Mouse (Mus musculus) hindbrain, embryonic 12.5 days (tissue): ENCODE data around the gene Kcnmb4. TPM values are rescaled to one million over a fixed set of nuclear protein-coding genes. Genes with fewer than 3 reads are reported as not detected.

Source experiments
- ATAC-seq: fragments of 200-750 bp; cut with Nextera tagmentation; 2 replicates; pipeline ENCODE4 v1.8.0; 2017; ENCODE audit warnings: moderate TSS enrichment; ENCODE audit not compliant: low FRiP score
- H3K27ac ChIP-seq: fragments of 300-500 bp; sonication (generic); 2 replicates; pipeline ENCODE4 v1.5.1; 2016; ENCODE audit warnings: mild to moderate bottlenecking
- H3K27me3 ChIP-seq: fragments of 300-500 bp; sonication (generic); 2 replicates; pipeline ENCODE4 v1.6.1; 2016; ENCODE audit warnings: mild to moderate bottlenecking
- H3K36me3 ChIP-seq: fragments of 300-500 bp; sonication (generic); 2 replicates; pipeline ENCODE4 v1.6.1; 2016; ENCODE audit warnings: mild to moderate bottlenecking
- H3K4me1 ChIP-seq: fragments of 300-500 bp; sonication (generic); 2 replicates; pipeline ENCODE4 v1.6.1; 2016
- H3K4me2 ChIP-seq: fragments of 300-500 bp; sonication (generic); replicated peaks from 2 replicates; pipeline ENCODE4 v1.6.1; 2016; ENCODE audit warnings: mild to moderate bottlenecking
- H3K4me3 ChIP-seq: fragments of 300-500 bp; sonication (generic); 2 replicates; pipeline ENCODE4 v1.5.1; 2016; ENCODE audit warnings: mild to moderate bottlenecking
- H3K9ac ChIP-seq: fragments of 300-500 bp; sonication (generic); 2 replicates; pipeline ENCODE4 v1.6.1; 2016; ENCODE audit warnings: mild to moderate bottlenecking, moderate library complexity
- H3K9me3 ChIP-seq: fragments of 300-500 bp; sonication (generic); replicated peaks from 2 replicates; pipeline ENCODE4 v1.6.1; 2016; ENCODE audit warnings: mild to moderate bottlenecking
- WGBS: fragments of 180-500 bp; shearing (Covaris S2); methylation state at CpG from one replicate; pipeline ENCODE4 v1.1.7; 2016; 5-methylcytosine and 5-hydroxymethylcytosine counted together
- polyA plus RNA-seq: library from polyadenylated mRNA; unstranded; fragments of >200 nt; fragmentation: Nextera tagmentation; extraction: Ambion mirVana; gene quantifications from 2 replicates; pipeline ENCODE4 v1.2.1, GENCODE M21; 2016

The Kcnmb4 gene
- polyA plus RNA-seq, 1 experiment from 2014 or later: 20.5 TPM

DNA sequence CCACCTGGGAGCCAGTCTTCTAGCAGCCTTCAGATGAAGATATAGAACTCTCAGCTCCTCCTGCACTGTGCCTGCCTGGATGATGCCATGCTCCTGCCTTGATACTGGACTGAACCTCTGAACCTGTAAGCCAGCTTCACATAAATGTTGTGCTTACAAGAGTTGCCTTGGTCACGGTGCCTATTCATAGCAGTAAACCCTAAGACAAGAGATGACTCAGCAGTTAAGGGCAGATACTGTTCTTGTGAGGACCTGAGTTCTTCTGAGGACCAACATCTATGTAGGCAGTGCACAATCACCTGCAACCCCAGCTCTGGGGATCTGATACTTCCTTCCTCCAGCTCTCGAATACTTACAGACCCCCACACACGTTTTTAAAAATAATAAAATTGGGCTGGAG, 2.9 kb upstream of the Kcnmb4 start:
- WGBS: 96% methylated on average over 3 of the region's 3 CpGs
- no peak overlapping the region for H3K4me2 ChIP-seq
- no peak overlapping the region for H3K9ac ChIP-seq
- H3K4me3 ChIP-seq: no peak overlapping the region
- H3K27ac ChIP-seq: no peak overlapping the region
- ATAC-seq: no peak
- peaks cover 17% of the 10 kb centered on the region for H3K4me1 ChIP-seq
- no peaks in the 10 kb centered on the region for H3K27me3 ChIP-seq
- H3K36me3 ChIP-seq: no peaks in the 10 kb centered on the region
- peaks cover 3% of the 10 kb centered on the region; the same call in 1 of the 2 replicates for H3K9me3 ChIP-seq

DNA sequence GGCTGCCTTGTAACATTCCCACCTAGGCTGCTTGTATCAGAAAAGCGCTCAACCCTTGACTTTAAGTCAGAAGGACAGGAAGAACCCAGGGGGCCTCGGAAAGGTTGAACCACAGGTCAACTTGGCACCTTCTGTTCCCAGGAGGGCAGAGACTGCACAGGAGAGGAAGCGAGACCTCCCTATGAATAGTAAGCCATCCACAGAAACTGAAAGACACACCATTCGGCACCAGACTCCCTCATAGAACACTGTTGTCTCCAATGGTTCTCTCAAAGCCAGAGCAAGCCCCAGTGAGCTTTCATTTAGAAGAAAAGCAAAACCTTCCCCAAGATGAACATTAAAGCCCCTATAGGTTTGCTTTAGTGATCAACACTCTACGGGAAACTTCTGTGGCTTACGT, 2.0 kb upstream of the Kcnmb4 start:
- H3K4me1 ChIP-seq: peaks cover 17% of the 10 kb centered on the region
- H3K36me3 ChIP-seq: no peaks in the 10 kb centered on the region
- peaks cover 3% of the 10 kb centered on the region; the same call in 1 of the 2 replicates for H3K9me3 ChIP-seq
- no peak overlapping the region for H3K9ac ChIP-seq
- H3K4me3 ChIP-seq: no peak overlapping the region
- 75% methylated on average over 6 of the region's 6 CpGs for WGBS
- H3K27me3 ChIP-seq: no peaks in the 10 kb centered on the region
- no peak overlapping the region for H3K4me2 ChIP-seq
- no peak for ATAC-seq
- no peak overlapping the region for H3K27ac ChIP-seq

DNA sequence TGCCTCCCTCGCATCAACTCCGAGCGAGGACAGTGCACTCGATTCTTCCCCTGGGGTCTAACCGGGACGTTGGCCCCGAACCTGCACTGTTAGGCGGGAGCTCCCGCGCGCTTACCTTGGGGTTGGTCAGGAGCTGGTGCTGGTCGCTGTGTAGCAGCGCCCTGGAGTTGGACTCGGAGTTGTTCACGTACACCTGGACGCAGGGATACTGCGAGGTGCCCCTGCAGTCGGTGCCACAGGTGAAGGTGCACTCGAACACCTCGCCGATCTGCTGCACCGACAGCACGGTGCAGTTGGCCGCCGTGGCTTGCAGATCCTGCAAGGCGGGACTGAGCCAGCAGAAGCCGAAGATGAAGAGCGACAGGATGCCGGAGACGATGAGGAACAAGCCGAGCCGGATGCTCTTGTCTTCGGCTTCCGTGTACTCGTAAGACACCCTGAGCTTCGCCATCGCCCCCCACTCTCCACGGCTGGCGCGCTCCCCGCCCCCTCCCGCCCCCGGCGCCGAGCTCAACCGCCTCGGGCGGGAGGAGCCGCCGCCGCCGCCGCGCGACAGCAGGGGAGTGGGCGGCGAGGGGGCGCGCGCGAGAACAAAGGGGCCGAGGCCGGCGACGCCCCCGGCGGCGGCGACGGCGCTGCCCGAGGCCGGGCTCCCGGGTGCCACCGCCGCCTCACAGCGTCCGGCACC, 463 bp downstream of the Kcnmb4 start:
- ATAC-seq: peak; percentile 85
- Histone ChIP-seq H3K9ac (peak overlapping the region; percentile 85), H3K4me3 (peak overlapping the region; percentile 62), H3K27me3 (no peaks in the 10 kb centered on the region), H3K9me3 (peaks cover 3% of the 10 kb centered on the region; the same call in 1 of the 2 replicates), H3K4me1 (peaks cover 17% of the 10 kb centered on the region), H3K36me3 (no peaks in the 10 kb centered on the region), H3K27ac (peak overlapping the region; percentile 92), H3K4me2 (peak overlapping the region; percentile 93)
- WGBS: under 1% methylated on average over 55 of the region's 78 CpGs

DNA sequence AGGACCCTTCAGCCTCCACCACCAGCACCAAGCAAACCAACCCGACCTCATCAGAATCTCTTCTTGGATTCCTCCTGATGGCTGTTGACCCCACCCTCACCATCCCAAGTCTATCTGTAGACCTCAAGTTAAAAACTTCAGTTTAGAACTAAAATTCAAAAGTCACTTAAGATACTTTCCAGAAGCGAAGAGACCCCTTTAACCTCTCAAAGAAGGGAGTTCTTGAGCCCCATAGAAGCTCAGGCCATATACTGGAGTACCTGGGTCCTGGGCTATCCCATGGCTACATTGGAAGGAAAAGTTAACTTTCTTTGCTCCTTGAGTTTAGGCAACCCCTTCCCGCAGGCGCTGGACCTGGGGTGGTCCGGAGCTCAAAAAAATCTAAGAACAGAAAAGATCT, 1.1 kb downstream of the Kcnmb4 start:
- no peak overlapping the region for H3K27ac ChIP-seq
- ATAC-seq: peak; percentile 4; the same call in 1 of the 2 replicates
- H3K4me1 ChIP-seq: peaks cover 17% of the 10 kb centered on the region
- peaks cover 3% of the 10 kb centered on the region; the same call in 1 of the 2 replicates for H3K9me3 ChIP-seq
- H3K4me3 ChIP-seq: peak overlapping the region; percentile 62
- WGBS: 7% methylated on average over 5 of the region's 5 CpGs
- H3K4me2 ChIP-seq: peak overlapping the region; percentile 93
- no peaks in the 10 kb centered on the region for H3K36me3 ChIP-seq
- H3K27me3 ChIP-seq: no peaks in the 10 kb centered on the region
- H3K9ac ChIP-seq: peak overlapping the region; percentile 85

DNA sequence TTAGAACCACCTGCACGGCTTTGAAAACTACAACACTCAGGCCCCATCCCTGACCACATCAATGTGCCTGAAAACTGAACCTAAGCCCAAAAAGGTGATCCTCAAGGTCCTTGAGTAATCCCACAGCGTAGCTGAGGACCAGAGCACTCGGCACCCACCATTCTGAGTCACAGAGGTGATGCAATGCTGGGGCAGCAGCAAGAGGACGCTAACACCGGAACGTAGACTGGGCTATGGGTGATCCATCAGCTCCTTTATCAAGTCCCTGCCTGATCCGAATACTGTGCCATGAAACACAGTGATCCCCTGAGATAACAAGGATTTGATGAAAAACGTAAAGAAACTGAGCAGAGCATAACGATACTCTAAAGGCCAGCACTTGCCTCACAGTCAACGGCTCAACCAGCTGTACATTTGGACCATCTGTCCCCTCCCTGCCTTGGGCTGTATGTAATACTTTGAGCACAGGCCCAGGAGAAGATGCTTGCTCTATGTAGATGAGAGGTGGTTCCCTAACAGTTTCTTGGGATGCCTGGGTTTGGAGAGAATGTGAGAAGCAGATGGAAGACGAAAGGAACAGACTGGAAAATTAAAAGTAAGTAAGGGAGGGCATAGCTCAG, 3.3 kb downstream of the Kcnmb4 start:
- Histone ChIP-seq H3K4me2 (no peak overlapping the region), H3K27me3 (no peaks in the 10 kb centered on the region), H3K9ac (no peak overlapping the region), H3K4me1 (peaks cover 17% of the 10 kb centered on the region), H3K36me3 (no peaks in the 10 kb centered on the region), H3K9me3 (no peaks in the 10 kb centered on the region), H3K27ac (no peak overlapping the region), H3K4me3 (no peak overlapping the region)
- WGBS: 82% methylated on average over 11 of the region's 11 CpGs
- ATAC-seq: no peak

DNA sequence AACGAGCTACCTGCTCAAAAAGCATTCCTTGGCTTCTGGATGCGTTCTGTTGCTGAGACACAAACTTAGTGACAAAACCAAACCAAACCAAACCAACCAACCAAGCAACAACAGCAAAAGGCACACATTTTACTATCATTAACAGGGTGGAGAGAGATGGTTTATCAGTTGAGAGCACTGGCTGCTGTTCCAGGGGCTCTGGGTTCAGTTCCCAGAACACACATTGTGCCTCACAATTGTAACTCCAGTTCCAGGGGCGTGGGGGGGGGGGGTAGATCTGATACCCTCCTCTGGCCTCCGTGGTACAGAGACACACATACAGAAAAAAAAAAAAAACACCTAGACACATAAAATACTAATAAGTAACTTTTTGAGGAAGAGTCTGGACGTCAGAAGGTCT, 5.6 kb downstream of the Kcnmb4 start:
- ATAC-seq: no peak
- no peaks in the 10 kb centered on the region for H3K36me3 ChIP-seq
- WGBS: 84% methylated on average over 5 of the region's 5 CpGs

DNA sequence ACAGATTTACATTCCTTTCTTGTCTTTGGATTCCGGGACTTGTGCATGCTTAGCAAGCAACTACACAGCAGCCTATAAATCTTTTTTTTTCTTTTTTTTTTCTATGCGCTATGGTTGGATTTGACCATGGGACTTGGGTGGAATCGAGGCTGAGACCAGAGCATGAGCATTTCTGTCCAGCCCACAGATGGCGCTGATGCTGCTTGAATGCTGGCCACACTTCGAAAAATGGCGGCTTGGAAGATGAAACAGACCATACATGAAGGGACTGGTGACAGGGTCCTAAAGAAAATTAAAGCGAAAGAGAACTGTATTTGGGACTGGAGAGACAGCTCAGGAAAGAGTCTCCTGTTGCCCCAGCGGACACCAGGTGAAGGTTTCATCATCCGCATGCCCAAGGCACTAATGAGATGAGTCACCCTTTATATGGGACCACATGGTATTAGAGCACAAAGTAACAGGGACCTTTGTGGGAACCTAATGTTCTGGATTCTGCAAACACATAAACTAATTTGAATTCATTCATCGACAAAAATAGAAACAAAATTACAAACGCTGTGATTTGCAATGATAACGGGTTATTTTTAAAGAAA, 9.8 kb downstream of the Kcnmb4 start:
- no peaks in the 10 kb centered on the region for H3K4me1 ChIP-seq
- no peak overlapping the region for H3K4me3 ChIP-seq
- ATAC-seq: no peak
- H3K9ac ChIP-seq: no peak overlapping the region
- no peak overlapping the region for H3K4me2 ChIP-seq
- H3K36me3 ChIP-seq: 0 out of 2 replicates have a peak, but pooled peaks cover 4% of the 10 kb centered on the region
- 91% methylated on average over 12 of the region's 12 CpGs for whole genome bisulfite sequencing
- no peaks in the 10 kb centered on the region for H3K27me3 ChIP-seq
- H3K27ac ChIP-seq: no peak overlapping the region
- H3K9me3 ChIP-seq: no peaks in the 10 kb centered on the region

More for the DNA sequence above, 5.6 kb downstream of the Kcnmb4 start:
- Histone ChIP-seq H3K4me3 (no peak overlapping the region), H3K9ac (no peak overlapping the region), H3K9me3 (no peaks in the 10 kb centered on the region), H3K4me2 (no peak overlapping the region), H3K27me3 (no peaks in the 10 kb centered on the region), H3K4me1 (peaks cover 7% of the 10 kb centered on the region), H3K27ac (no peak overlapping the region)

DNA sequence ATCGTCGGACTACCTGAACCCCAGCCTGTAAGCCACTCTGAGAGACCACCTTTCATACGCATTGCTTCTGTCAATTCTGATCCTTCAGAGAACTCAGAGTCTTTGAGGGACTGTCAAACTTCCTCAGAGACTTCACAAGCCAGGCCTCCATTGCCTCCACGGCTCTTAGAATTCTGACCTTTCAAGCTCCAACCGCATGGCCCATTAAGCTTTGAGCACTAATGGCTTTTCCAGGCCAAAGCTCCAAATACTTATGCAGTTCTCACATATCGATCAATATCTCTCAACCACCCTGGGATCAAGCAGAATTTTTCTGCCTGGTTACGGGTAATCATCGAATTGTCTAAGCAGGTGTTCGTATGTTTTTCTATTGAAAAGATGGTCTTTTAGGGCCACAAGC, 12.2 kb downstream of the Kcnmb4 start:
- no peak overlapping the region for H3K4me3 ChIP-seq
- no peaks in the 10 kb centered on the region for H3K27me3 ChIP-seq
- ATAC-seq: no peak
- H3K9me3 ChIP-seq: no peaks in the 10 kb centered on the region
- H3K27ac ChIP-seq: no peak overlapping the region
- 81% methylated on average over 9 of the region's 9 CpGs for WGBS
- peaks cover 12% of the 10 kb centered on the region for H3K36me3 ChIP-seq
- H3K4me2 ChIP-seq: no peak overlapping the region
- no peaks in the 10 kb centered on the region for H3K4me1 ChIP-seq
- no peak overlapping the region for H3K9ac ChIP-seq

DNA sequence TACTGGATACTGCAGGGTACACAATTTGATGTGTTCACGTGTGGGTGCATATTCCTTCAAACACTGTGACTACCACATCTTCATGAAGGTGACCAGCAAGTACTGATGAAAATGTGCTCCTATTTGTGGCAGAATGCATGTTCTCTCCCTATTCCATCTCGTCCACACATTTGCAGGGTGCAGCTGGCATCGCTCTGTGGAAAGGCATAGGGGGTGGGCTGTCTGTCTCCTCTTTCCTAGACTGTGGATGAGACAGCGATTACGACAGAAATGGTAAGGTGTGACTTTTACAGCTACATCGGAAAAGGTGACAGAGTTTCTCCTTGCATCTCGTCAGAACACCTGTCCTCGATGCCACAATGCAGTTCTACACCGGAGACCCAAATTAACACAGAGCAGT, 14.9 kb downstream of the Kcnmb4 start:
- Histone ChIP-seq H3K4me2 (no peak overlapping the region), H3K4me1 (no peaks in the 10 kb centered on the region), H3K36me3 (peaks cover 18% of the 10 kb centered on the region), H3K27ac (no peak overlapping the region), H3K9ac (no peak overlapping the region), H3K9me3 (no peaks in the 10 kb centered on the region), H3K27me3 (no peaks in the 10 kb centered on the region), H3K4me3 (no peak overlapping the region)
- no peak for ATAC-seq
- WGBS: 96% methylated on average over 9 of the region's 9 CpGs

DNA sequence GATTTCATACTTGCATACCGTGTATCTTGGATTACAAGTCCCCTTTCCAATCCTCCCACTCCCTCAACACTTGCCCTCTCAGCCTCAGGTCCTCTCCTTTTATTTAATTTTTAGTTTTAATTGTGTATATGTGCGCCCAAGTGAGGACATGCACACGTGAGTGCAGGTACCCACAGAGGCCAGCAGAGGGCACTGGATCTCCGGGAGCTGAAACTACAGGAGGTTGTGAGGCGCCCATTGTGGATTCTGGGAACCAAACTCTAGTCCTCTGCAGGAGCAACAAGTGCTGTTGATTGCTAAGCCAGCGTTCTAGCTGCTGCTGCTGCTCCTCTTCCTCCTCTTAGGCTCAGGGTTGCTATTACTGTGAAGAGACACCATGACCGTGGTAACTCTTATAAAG, 20.9 kb downstream of the Kcnmb4 start:
- Histone ChIP-seq H3K9me3 (no peaks in the 10 kb centered on the region), H3K4me2 (no peak overlapping the region), H3K36me3 (peaks cover 11% of the 10 kb centered on the region), H3K9ac (no peak overlapping the region), H3K27me3 (no peaks in the 10 kb centered on the region), H3K4me3 (no peak overlapping the region), H3K4me1 (no peaks in the 10 kb centered on the region), H3K27ac (no peak overlapping the region)
- 96% methylated on average over 7 of the region's 7 CpGs for WGBS
- ATAC-seq: no peak

DNA sequence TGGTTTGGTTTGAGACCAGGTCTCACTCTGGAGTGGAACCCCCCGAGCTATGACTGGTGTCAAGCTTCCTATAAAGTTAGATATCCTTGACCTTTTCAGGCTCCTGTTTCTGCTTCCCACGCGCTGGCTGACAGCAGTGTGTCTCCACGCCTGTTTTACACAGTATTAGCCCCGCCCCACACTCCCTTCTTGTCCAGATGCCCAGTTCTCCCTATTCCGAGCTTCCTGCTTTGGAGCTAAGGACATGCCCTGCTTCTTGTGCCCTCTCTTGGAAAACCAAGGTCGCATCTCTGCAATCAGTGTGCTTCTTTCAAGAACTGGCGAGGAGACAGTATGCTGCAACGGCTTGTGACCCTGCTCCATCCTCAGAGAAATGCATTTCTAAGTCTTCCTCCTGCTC, 23.1 kb downstream of the Kcnmb4 start:
- 76% methylated on average over 9 of the region's 9 CpGs for WGBS
- Histone ChIP-seq H3K36me3 (0 out of 2 replicates have a peak, but pooled peaks cover 3% of the 10 kb centered on the region), H3K27ac (no peak overlapping the region), H3K4me2 (no peak overlapping the region), H3K27me3 (no peaks in the 10 kb centered on the region), H3K9ac (no peak overlapping the region), H3K4me3 (no peak overlapping the region), H3K9me3 (no peaks in the 10 kb centered on the region), H3K4me1 (no peaks in the 10 kb centered on the region)
- ATAC-seq: no peak

DNA sequence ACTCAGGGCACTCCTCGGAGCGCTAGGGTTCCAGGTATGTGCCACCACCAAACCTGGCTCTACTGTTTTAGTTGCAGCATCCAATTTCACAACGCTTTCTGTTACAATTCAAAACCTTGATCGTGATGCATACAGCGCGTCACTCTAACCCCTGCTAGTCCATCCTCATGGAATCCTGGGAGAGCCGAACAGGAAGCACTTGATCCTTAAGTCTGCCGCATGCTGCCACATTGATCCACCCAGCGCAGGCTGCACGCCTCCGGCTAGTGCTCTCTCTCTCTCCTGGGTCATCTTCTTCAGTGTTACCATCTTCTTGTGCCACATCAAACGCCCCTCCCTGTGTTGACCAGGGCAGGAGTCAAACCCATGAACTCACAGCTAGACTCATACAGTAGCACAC, 25.5 kb downstream of the Kcnmb4 start:
- H3K27me3 ChIP-seq: no peaks in the 10 kb centered on the region
- no peak for ATAC-seq
- WGBS: 93% methylated on average over 12 of the region's 12 CpGs
- peaks cover 5% of the 10 kb centered on the region; the same call in 1 of the 2 replicates for H3K36me3 ChIP-seq
- H3K4me1 ChIP-seq: no peaks in the 10 kb centered on the region
- no peak overlapping the region for H3K4me2 ChIP-seq
- no peak overlapping the region for H3K4me3 ChIP-seq
- H3K9ac ChIP-seq: no peak overlapping the region
- H3K27ac ChIP-seq: no peak overlapping the region
- H3K9me3 ChIP-seq: no peaks in the 10 kb centered on the region
